Mouse (Mus musculus): ENCODE results near the gene Sh3bgrl.

The Sh3bgrl gene

GRCm38 (mm10) chrX:109160901-109161300 is 65.7 kb downstream of the Sh3bgrl start:
- no peak for TF ChIP-seq GATA4 (IDR thresholded peaks at IDR 0.05; ENCODE audit: insufficient replicate concordance, low read length)

GRCm38 (mm10) chrX:109175038-109175437 is 79.9 kb downstream of the Sh3bgrl start:
- TF ChIP-seq GATA4 (IDR thresholded peaks at IDR 0.05; ENCODE audit: insufficient replicate concordance, low read length) = no peak

GRCm38 (mm10) chrX:109175470-109175869 is 80.3 kb downstream of the Sh3bgrl start:
- TF ChIP-seq GATA4 (IDR thresholded peaks at IDR 0.05; ENCODE audit: insufficient replicate concordance, low read length) = no peak

- no peak for TF ChIP-seq GATA4 (IDR thresholded peaks at IDR 0.05; ENCODE audit: insufficient replicate concordance, low read length)
Observed at GRCm38 (mm10) chrX:109184706-109185478, 89.7 kb downstream of the Sh3bgrl start.

- TF ChIP-seq GATA4 (IDR thresholded peaks at IDR 0.05; ENCODE audit: insufficient replicate concordance, low read length) = no peak
Observed at GRCm38 (mm10) chrX:109189607-109190006, 94.4 kb downstream of the Sh3bgrl start.

- no peak for TF ChIP-seq GATA4 (IDR thresholded peaks at IDR 0.05; ENCODE audit: insufficient replicate concordance, low read length)
Observed at GRCm38 (mm10) chrX:109190969-109191368, 95.8 kb downstream of the Sh3bgrl start.

GRCm38 (mm10) chrX:109191436-109191835 is 96.3 kb downstream of the Sh3bgrl start:
- no peak for TF ChIP-seq GATA4 (IDR thresholded peaks at IDR 0.05; ENCODE audit: insufficient replicate concordance, low read length)

GRCm38 (mm10) chrX:109196468-109196867 is 101.3 kb downstream of the Sh3bgrl start, which contains the start of gene Gm6377:
Gene Gm6377 (plus strand): TSS chrX:109196756.
- no peak for TF ChIP-seq GATA4 (IDR thresholded peaks at IDR 0.05; ENCODE audit: insufficient replicate concordance, low read length)

GRCm38 (mm10) chrX:109207843-109208242 is 112.7 kb downstream of the Sh3bgrl start:
- no peak for TF ChIP-seq GATA4 (IDR thresholded peaks at IDR 0.05; ENCODE audit: insufficient replicate concordance, low read length)

GRCm38 (mm10) chrX:109228720-109229119 is 133.6 kb downstream of the Sh3bgrl start:
- no peak for TF ChIP-seq GATA4 (IDR thresholded peaks at IDR 0.05; ENCODE audit: insufficient replicate concordance, low read length)

- TF ChIP-seq GATA4 (IDR thresholded peaks at IDR 0.05; ENCODE audit: insufficient replicate concordance, low read length) = no peak
Observed at GRCm38 (mm10) chrX:109235383-109236036, 140.3 kb downstream of the Sh3bgrl start.

- TF ChIP-seq GATA4 (IDR thresholded peaks at IDR 0.05; ENCODE audit: insufficient replicate concordance, low read length) = no peak
Observed at GRCm38 (mm10) chrX:109238163-109238562, 143.0 kb downstream of the Sh3bgrl start.

Data from liver, adult (tissue).